Mouse (Mus musculus) CD8-positive naive resting alpha-beta T cell, adult 2 months (primary cell): ENCODE results near the gene 3110082I17Rik.
"Not testable (repeated sequence)": the region's sequence is repeated elsewhere in the genome, so short reads cannot be mapped to it uniquely, and the experiment has no call there.

Experiments
- DNase-seq, 2 experiments: peaks; one replicate each; pipeline ENCODE4 v3.0.0; 2022; ENCODE audit warnings: low read depth in 2 of 2, low spot score in 2 of 2

Gene 3110082I17Rik

DNA sequence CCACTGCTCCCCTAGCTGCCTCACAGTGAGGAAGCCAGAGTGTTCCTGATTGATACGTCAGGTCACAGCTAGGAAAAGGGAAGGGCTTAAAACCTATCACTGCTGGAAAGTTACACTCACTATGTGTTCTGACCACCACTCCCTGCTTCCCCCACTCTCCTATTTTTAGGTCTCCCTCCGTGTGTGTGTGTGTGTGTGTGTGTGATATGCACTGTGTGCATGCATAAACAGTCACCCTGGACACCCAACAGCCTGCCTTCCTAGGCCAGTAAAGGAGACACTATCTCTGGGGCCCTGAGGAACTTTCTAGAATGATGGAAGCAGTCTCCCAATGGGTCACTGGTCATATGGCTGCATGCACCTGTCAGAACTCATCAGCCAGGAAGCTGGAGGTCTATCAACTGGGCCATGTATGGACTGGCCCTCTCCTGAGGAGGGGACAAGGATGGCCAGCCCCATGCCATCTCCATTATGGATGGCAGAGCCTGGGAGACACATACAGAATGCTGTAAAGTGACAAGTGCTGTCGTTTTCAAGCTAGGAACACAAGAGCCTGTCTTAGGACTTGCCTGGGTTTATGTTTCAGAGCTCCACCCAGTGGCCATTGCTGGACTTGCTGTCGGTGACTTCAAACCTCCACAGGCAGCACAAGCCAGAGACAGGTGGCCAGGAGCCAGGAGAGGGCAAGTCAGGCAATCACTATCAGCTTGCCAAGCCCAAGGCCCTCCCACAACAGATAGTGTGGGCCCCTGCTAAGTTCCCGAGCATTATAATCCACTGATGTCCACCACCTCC lies 62.2 kb downstream of the 3110082I17Rik start:
- DNase-seq, result peak; percentile 79 to 92

DNA sequence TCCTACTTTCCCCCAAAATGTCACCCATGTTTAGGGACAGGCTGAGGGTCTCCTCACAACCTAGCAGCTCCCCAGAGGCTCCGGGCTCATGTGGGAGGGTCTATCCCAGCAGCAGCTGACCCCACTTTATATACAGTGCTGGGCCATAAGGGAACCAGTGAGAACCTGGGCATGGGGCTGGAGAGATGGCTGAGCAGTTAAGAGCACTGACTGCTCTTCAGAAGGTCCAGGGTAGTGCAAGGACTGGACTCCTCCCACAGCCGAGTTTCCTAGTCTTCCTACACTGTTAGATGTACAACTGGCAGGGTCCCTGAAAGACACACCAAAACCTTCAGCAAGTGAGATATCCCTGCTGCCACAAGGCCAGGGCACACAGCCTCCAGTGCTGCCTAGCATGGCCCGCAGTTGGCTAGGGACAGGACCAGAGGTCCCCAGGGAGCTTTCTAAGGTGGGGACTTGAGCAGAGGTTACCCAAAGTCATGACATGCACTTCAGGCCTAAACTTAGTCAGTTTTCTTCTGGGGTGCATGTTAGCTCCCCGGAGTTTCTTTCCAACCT lies 62.9 kb downstream of the 3110082I17Rik start:
- DNase-seq, result no peak

DNA sequence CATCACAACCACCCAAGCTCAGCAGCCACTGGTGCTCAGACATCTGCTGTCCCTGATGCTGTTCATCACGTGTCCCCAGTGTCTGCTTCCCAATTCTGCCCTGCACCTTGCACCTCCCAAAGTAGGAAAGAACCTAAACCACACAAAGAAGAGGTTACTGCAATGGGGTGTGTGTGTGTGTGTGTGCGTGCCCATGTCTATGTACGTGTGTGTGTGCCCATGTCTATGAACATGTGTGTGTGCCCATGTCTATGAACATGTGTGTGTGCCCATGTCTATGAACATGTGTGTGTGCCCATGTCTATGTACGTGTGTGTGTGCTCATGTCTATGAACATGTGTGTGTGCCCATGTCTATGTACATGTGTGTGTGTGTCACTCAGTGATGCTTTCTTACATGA lies 64.8 kb downstream of the 3110082I17Rik start:
- DNase-seq, result no peak

DNA sequence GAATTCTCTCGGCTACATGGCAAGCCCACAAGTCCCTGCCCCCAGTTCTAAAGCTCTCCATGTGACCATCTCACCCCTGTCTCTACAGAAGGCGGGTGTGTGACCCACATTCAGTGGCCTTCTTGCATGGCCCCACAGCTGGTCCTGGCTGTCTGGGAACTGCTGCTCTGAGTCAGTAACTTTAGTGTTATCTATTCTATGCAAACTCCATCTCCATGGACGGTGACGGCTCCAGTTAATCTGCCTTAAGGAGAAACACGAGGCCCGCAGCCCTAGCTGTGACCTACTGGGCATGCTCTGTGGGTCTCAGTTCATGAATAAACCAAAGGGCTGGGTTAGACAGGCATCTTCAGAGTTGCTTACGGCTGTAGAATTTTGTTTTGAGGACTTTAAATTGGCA lies 65.9 kb downstream of the 3110082I17Rik start:
- DNase-seq, result no peak

DNA sequence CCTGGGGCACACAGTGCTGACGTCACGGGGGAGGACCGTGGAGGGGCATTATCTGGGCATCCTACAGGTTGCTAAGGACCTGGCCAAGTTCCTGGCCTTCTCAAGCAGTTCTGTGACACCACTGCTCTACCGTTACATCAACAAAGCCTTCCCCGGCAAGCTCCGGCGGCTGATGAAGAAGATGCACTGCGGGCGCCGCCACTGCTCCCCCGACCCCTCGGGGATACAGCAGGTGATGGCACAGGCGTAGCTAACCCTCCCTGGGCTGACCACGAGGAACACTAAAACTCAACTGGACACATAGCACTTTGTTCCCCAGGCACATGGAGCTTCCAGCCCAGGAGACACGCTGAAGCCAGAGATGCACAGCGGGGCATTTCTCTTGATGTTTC lies 67.1 kb downstream of the 3110082I17Rik start:
- no peak for DNase-seq

DNA sequence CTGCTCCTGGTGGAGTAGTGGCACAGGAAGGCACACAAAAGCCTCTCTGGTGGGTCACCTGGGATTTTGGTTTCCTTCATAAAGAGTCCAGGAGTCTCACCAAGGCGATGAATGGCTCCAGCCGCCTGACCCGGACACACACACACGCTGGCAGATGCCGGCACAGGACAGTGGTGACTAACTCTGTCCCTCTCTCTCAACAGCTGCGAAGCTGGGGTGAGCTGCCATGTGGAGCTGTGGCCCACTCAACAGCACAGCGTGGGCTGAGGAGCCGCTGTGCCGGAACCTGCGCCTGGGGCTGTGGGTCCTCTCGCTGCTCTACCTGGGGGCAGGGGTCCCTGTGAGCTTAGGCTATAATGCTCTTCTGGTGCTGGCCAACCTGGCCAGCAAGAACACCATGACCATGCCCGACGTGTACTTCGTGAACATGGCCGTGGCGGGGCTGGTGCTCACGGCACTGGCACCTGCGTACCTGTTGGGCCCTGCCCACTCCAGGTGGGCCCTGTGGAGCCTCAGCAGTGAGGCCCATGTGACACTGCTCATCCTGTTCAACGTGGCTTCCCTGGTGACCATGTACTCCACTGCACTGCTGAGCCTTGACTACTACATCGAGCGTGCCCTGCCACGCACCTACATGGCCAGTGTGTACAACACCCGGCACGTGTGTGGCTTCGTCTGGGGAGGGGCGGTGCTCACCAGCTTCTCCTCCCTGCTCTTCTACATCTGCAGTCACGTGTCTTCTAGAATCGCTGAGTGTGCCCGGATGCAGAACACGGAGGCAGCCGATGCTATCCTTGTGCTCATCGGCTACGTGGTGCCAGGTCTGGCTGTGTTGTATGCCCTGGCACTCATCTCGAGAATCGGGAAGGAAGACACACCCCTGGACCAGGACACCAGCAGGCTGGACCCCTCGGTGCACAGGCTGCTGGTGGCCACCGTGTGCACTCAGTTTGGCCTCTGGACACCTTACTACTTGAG lies 67.8 kb downstream of the 3110082I17Rik start:
- no peak for DNase-seq

DNA sequence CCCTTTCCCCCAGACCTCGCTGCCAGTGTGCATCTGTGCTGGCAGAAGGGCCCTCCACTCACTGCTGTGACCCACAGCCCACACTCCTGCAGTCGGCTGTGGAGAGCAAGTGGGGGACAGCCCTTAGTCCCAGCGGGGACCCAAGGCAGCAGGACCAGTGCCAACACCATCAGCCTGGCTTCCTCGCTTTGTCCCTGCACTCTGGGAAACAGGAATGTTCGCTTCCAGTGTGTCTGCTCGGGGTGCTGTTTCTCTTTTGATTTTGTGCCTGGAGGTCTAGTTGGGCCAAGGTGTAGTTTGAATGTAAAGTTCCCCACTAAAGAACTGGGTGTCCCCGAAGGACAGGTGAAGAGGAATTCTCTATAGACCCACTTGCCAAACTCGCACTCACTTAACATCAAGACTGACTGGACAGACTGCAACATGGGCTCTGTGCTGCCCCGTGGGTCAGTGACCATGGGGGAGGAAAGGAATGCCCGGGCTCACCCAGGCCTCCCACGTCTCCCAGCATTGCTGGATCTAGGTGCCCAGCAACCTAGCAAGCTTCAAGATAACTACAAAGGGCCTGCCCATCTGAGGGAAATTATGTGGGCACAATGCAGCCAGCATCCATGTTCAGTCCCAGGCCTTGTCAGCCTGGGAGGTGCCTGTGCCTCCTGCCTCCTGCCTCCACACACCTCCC lies 68.9 kb downstream of the 3110082I17Rik start:
- no peak for DNase-seq

DNA sequence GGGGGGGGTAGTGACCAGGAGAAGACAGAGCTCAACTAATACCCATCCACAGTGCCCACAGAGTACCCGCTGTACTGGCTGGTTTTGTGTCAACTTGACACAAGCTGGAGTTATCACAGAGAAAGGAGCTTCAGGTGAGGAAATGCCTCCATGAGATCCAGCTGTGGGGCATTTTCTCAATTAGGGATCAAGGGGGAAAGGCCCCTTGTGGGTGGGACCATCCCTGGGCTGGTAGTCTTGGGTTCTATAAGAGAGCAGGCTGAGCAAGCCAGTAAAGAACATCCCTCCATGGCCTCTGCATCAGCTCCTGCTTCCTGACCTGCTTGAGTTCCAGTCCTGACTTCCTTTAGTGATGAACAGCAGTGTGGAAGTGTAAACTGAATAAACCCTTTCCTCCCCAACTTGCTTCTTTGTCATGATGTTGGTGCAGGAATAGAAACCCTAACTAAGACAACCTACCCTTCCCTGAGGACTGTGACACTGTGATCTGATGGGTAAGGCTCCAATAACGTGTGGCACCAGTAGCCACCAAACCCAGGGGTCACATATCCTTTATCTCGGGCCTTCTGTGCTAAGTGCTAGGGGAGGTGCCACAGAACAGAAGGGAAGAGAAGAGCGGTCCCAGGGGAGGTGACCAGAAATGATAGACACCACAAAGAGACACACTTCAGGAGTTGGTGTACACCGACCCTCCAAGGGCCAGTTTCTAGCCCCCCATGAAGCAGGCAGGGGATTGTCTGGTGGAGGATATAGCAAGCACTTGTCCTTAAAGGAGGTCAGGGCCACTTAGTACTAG lies 69.8 kb downstream of the 3110082I17Rik start:
- not testable (repeated sequence) for DNase-seq

DNA sequence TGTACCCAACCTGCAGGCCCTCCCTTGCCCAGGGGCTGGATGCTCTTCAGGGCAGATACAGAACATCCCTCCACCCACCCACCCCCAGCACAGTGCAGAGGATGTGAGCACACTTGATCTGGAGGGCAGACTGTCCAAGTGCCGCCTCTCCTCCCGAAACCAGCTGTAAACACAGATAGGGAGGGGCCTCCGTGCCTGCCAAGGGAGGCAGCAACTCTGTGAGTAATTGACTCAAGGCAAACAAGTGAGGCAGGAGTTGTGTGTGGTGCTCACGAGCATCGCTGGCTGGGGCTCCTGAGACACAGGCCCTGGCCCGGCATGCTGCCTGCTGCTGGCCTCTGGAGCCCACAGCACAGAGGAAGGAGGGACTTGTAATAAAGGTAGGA lies 70.7 kb downstream of the 3110082I17Rik start:
- no peak for DNase-seq

DNA sequence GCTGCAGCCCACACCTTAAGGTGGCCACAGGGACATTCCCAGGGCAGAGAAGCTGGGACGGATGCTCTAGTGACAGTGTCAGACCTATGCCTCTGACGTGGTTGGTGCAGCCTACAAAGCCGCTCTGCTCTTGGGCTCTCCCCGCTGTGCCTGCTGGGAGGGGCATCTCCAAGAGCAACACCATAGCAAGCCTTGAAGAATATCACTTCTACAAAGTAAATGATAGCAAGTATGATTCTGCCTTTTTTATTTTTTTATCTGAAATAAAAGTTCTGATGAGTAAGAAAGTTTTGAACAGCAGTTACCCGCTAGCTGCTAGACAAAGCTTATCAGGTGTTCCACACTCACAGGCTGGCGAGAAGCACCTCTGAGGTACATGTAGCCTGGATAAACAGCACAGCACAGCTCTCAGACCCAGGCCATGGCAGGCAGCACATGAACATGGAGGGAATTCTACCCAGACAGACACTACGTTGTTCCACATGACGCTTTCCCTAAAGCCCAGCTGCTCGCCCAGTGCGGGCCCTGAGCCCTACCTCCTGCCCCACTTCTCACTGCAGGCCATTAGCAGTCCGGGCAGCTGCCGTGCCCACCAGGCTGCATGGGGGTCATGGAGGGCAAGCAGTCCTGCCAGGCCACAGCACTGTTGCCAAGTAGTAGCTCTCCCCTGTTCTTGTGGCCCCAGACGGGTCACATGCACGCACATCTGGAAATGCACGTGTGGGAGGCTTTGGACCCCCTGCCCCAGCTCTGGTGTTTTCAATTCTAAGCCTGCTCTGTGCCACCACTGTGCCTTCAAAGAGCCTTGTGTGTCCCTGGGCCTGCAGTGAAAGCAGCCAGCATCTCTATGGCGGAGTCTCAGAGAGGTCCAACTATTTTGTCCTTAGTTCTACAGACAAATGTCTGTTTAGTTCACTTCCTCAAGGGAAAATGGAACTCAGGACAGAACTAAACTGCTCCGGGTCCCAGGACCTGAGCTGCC lies 71.3 kb downstream of the 3110082I17Rik start:
- DNase-seq, result no peak

DNA sequence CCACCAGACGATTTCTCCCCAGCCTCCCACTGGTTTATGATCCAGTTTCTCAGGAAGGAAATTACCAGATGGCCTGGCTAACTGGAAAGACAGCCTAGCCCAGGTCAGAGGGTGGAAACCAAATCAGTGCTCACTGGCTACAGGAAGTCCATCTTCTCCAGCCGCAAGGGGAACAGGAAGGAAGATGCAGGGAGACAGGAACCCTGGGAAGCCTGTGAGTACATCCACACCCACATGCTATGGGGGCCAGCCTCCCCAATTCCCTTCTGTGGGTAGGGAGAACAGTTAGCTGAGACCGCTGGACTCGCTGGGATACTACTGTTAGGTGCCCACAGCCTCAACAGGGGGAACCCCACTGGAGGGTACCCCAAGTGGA lies 72.1 kb downstream of the 3110082I17Rik start:
- DNase-seq, result no peak

DNA sequence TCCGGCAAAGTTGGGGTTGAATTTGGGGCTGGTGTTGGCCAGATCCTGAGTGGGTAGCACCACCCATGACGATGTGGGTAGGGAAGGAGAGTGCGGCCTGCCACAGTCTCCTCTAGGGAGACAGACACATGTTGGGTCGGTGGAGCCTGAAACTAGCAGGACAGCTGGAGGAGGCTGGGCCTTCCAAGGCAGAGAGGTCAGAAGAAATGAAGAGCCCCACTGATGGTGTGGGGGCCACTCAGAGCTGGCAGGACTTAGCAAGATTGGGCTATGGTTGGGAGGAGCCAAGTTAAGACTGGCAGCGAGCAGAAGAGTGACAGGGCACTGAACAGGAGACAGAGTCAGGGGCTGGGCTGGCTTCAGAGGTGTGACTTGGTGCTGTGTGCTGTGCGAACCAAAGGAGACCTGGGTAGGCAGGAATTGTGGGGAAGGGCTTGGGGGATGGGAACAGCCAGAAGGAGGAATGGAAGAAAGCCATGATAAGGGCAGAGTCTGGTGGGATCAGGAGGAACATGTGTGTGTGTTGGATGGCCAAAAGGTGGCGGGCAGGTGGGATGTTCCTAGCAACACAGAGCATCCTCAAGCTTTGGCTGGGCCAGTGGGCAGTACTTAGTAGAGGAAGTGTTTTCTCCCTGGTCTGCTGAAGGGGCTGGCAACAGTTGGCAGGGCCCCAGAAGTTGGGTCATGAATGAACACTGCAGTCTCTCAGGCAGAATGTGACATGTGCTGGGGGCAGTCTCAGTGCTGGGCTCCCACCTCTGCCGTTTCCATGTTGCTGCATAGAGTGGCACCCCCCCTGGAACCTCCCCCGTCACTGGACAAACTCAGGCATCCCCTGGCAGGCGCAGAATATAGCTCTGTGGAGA lies 72.8 kb downstream of the 3110082I17Rik start:
- no peak for DNase-seq

DNA sequence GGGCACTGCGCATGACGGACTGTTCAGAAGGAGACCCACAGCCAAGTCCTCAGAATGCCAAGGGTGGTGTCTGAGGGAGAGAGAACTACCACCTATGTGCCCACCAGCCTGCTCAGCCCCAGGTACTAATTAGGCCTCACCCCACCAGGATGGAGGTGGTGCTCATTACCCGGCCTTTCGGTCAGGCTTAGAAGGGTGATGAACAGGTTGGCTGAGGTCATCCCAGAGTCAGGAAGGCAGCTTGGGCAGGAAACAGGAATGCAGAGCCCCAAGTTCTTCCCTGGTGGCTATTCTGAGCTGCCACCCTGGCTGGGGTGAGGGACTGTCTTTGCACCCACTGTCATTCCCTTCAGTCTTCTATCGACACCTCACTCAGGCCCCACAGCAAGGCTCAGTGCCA lies 74.3 kb downstream of the 3110082I17Rik start:
- no peak for DNase-seq

DNA sequence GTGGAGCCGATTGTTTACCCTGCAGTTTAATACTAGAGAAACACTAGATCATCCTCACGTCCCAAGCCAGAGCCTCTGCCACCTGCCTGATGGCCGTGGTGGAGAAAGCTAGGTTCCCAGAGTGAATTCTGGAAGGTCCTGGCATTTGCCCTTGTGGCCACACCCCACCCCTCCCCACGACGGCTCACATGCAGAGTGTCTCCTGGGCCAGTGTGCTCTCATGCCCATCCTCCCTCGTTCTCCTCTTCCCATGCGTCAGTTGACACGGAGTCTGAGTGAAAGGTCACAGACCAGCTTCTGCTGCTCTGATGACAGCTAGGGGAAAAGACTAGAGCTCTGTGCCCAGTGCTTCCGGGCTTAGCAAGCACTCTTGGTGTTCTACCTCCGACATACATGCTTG lies 75.8 kb downstream of the 3110082I17Rik start:
- no peak for DNase-seq

DNA sequence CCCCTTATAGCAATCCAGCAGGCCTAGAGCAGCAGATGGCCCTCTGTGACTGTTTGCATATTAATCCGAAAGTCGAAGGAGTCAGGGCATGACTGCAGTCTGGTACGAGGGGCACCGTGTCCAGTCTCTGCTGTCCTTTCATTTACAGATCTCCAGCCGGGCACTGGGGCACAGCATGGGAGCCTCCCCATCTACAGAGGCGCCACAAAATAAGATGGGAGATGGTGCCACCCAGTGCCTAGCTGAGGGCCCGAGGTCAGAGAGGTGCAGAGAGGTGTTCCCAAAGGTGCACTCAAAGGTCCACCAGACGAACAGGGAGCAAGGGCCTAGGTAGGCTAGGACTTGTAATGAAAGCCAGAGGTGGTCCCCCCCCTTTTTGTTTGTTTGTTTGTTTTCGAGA lies 77.1 kb downstream of the 3110082I17Rik start:
- no peak for DNase-seq

DNA sequence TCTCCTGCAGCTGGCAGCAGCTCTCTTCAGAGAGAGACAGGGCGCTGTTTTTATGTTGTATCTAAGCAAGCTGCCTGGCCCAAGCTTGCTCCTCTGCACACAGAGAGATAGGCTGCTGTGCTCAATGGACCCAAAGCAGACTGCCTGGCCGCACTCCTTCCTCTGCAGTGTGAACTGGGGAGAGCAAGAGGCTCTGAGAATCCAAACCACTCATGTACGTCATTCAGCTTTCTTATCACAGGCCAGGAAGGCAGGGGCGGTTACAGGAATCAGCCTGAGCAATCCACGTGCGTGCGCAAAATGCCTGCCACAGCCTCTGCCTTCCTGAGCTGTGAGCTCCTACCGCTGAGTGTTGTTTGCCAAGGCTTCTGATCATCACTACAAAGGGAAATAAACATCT lies 77.6 kb downstream of the 3110082I17Rik start:
- DNase-seq, result peak; percentile 84 to 86

DNA sequence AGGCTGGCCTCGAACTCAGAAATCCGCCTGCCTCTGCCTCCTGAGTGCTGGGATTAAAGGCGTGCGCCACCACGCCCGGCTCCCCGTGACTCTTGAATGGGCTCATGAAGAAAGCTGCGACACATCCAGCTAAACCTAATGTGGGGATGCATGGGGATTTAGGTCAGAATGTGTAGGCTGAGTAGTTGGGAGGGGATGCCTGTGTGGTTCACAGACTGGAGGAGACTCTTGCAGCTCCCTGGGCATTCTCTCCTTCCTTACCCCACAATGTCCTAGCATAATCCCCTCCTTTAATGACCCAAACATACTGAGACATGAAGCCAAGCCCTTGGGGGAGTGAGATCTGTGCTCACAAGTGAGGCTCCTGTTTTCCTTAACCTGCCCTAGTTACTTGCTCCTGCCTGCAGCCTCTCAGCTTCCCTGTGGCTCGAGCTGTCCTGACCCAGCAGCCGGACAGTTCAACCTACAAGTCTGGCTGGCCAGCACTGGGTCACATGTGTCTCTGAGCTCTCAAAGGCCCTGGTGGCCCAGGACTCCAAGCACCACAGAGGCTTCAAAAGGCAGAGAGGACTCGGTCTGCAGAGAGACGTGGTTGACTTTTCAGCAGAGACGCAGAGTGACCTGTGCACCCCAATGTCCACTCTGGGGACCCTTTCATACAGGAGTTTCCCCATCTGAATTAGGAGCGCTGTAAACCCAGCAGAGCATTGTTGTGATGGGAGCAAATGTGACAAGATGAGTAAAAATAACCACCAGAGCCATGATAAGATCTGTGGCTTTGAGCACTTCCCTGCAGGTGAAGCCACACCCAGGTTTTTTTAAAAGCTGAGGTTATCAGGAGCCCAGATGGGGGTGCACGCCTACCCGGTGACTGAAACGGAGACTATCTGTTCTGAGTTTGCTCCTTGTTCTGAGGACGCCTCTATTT lies 78.5 kb downstream of the 3110082I17Rik start:
- peak; percentile 67 to 83 for DNase-seq
